Comparison of ENCODE assay signal across 21 mouse cellular contexts in the genomic region with DNA sequence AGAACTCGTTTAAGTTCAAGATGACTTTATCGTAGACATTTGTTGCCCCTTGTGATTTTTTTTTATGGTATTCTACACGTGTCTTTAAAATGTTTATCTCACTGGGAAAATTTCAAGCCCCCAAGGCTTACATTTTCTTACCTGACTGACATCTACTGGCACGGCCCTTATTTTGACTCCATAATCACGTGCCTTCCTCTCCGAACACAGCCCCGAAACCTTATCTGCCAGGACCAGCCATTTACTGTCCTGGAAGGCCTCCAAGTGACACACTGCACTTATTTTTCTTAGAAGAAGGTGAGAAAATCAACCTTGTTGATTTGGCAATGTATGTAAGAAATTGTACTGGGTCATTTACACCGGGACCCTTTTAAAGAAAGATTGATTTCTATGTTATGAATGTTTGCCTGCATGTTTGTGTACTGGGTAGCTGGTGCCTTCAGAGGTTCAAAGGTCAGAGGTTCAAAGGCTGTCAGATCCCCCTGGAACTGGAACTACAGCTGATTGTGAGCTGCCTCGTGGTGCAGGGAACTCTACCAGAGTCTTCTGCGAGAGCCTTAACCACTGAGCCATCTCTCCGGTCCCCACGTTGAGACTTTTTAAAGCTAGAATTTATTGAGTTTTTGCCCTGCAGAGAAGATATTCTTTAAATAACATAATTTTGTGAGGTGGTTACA. TPM values are rescaled to one million over a fixed set of nuclear protein-coding genes. Genes with fewer than 3 reads are reported as not detected.
A peak's percentile ranks its signal among the peaks of the same experiment; 100 is the strongest.
DNase-seq lines count a peak whose midpoint lies in the region; ATAC-seq lines count a peak whose summit lies in the region.
"Had no signal": no experiment of that assay in that cellular context is flagged by ENCODE, and none has a peak within 500 bp of the region (broad histone marks: within the 10 kb centered on the region; RNA-seq: fewer than 3 reads in every experiment).

No protein-coding gene starts in this region.

- no peak for ATAC-seq in embryonic facial prominence, embryonic 14.5 days (ENCODE audit: low read depth)
- ATAC-seq in liver, embryonic 15.5 days (ENCODE audit: insufficient read depth): peak; percentile 65
- ATAC-seq: forebrain, embryonic 13.5 days; Patski had no signal

- peak; percentile 81 for DNase-seq in spleen, adult 12 weeks (ENCODE audit: low spot score)
- no peak for DNase-seq in spleen, adult 18-20 months
- DNase-seq in embryonic facial prominence, embryonic 14.5 days (ENCODE audit: low spot score): peak; percentile 48
- peak; percentile 40 for DNase-seq in yolk sac, embryonic 10.5 days (ENCODE audit: low spot score)
- DNase-seq in lung, postnatal 14 days: no peak
- DNase-seq in neural tube, embryonic 10.5 days (ENCODE audit: extremely low spot score, low spot score): no peak
- no peak for DNase-seq in layer of hippocampus, adult 18-20 months (ENCODE audit: low spot score in 2 of 2)
- DNase-seq: cerebellum, adult 9-11 months; gastrocnemius, postnatal 10 days; kidney, adult 18-20 months; kidney, postnatal 4 days; right cerebral cortex, postnatal 14 days; thymus, postnatal 4 days had no signal

- H3K36me3 ChIP-seq in embryonic facial prominence, embryonic 14.5 days (ENCODE audit: control insufficient read depth, insufficient read depth, low read length): no peaks in the 10 kb centered on the region
- H3K36me3 ChIP-seq in liver, embryonic 15.5 days (replicated peaks): no peaks in the 10 kb centered on the region
- H3K36me3 ChIP-seq: heart, embryonic 15.5 days; hindbrain, embryonic 15.5 days; midbrain, embryonic 10.5 days had no signal

- no peaks in the 10 kb centered on the region for H3K9me3 ChIP-seq in embryonic facial prominence, embryonic 14.5 days (ENCODE audit: control insufficient read depth, low read length)
- H3K9me3 ChIP-seq in liver, embryonic 15.5 days (replicated peaks): no peaks in the 10 kb centered on the region
- H3K9me3 ChIP-seq: forebrain, embryonic 13.5 days; heart, embryonic 15.5 days; hindbrain, embryonic 15.5 days; midbrain, embryonic 10.5 days had no signal

- H3K27ac ChIP-seq in embryonic facial prominence, embryonic 14.5 days (replicated peaks; ENCODE audit: low read depth, low read length): no peak overlapping the region
- peak overlapping the region; percentile 95 for H3K27ac ChIP-seq in liver, embryonic 15.5 days (replicated peaks)
- H3K27ac ChIP-seq: forebrain, embryonic 13.5 days; heart, embryonic 15.5 days; hindbrain, embryonic 15.5 days; midbrain, embryonic 10.5 days; stomach, postnatal 0 days had no signal

- 66% methylated on average over 12 of the region's 12 CpGs for WGBS in embryonic facial prominence, embryonic 14.5 days
- 30% methylated on average over 12 of the region's 12 CpGs for WGBS in liver, embryonic 15.5 days (ENCODE audit: insufficient replicate concordance)

- H3K27me3 ChIP-seq in embryonic facial prominence, embryonic 14.5 days (replicated peaks; ENCODE audit: control insufficient read depth, insufficient read depth, low read length): no peaks in the 10 kb centered on the region
- peaks cover 4% of the 10 kb centered on the region for H3K27me3 ChIP-seq in liver, embryonic 15.5 days
- H3K27me3 ChIP-seq: forebrain, embryonic 13.5 days; heart, embryonic 15.5 days; hindbrain, embryonic 15.5 days had no signal

- H3K4me1 ChIP-seq in embryonic facial prominence, embryonic 14.5 days (ENCODE audit: control insufficient read depth, insufficient read depth, low read length): peaks cover 3% of the 10 kb centered on the region
- H3K4me1 ChIP-seq in liver, embryonic 15.5 days (replicated peaks): peaks cover 58% of the 10 kb centered on the region

- no peak overlapping the region for H3K4me2 ChIP-seq in embryonic facial prominence, embryonic 14.5 days (ENCODE audit: low read depth, low read length)
- peak overlapping the region; percentile 54 for H3K4me2 ChIP-seq in liver, embryonic 15.5 days
- H3K4me2 ChIP-seq: forebrain, embryonic 13.5 days; heart, embryonic 15.5 days; hindbrain, embryonic 15.5 days had no signal

- H3K9ac ChIP-seq in embryonic facial prominence, embryonic 14.5 days (ENCODE audit: low read depth, low read length): no peak overlapping the region
- H3K9ac ChIP-seq in liver, embryonic 15.5 days: peak overlapping the region; percentile 38
- H3K9ac ChIP-seq: forebrain, embryonic 13.5 days; heart, embryonic 15.5 days; hindbrain, embryonic 15.5 days had no signal

- H3K4me3 ChIP-seq in embryonic facial prominence, embryonic 14.5 days (ENCODE audit: low read depth, low read length): no peak overlapping the region
- H3K4me3 ChIP-seq in liver, embryonic 15.5 days (replicated peaks): 0 out of 2 replicates have a peak overlapping the region, but pooled peaks have one; percentile 15
- H3K4me3 ChIP-seq: forebrain, embryonic 13.5 days; heart, embryonic 15.5 days; hindbrain, embryonic 15.5 days; midbrain, embryonic 10.5 days had no signal

RNA-seq across cellular contexts. Expression of a gene that starts 4.4 kb away (rescaled TPM):
- polyA plus RNA-seq in embryonic facial prominence, embryonic 14.5 days (2014; fragmentation: Nextera tagmentation; extraction: Ambion mirVana): 46.5 and 48.7 TPM in 2 replicates
- polyA plus RNA-seq in liver, embryonic 15.5 days (2015; fragmentation: Nextera tagmentation; extraction: Ambion mirVana): 194 and 219 TPM in 2 replicates
- 10 to 100 TPM; 65.1 to 66.7 TPM for total RNA-seq in layer of hippocampus, adult 18-20 months (2021)

RNA-seq across cellular contexts. Expression of a gene that starts 59.4 kb away (rescaled TPM):
- polyA plus RNA-seq in embryonic facial prominence, embryonic 14.5 days (2014; fragmentation: Nextera tagmentation; extraction: Ambion mirVana): not detected in 2 replicates
- polyA plus RNA-seq in liver, embryonic 15.5 days (2015; fragmentation: Nextera tagmentation; extraction: Ambion mirVana): 17.6 and 18.1 TPM in 2 replicates
- not detected for total RNA-seq in layer of hippocampus, adult 18-20 months (2021)
- total RNA-seq: gastrocnemius, postnatal 10 days had no signal
- polyA plus RNA-seq: forebrain, embryonic 13.5 days; heart, embryonic 15.5 days; lung, embryonic 16.5 days; midbrain, embryonic 10.5 days had no signal

Comparison
In these comparisons a context has a peak if more than half of its experiments do, and no peak if none do; other contexts are left out.
1. DNase-seq: peak in spleen, adult 12 weeks (single experiment), embryonic facial prominence, embryonic 14.5 days (single experiment) and yolk sac, embryonic 10.5 days (single experiment); none in spleen, adult 18-20 months (0 of 2), lung, postnatal 14 days (single experiment), neural tube, embryonic 10.5 days (single experiment) and layer of hippocampus, adult 18-20 months (0 of 2).
2. RNA of a gene that starts 59.4 kb away (polyA plus RNA-seq): 17.6 to 18.1 TPM in liver, embryonic 15.5 days; not detected in embryonic facial prominence, embryonic 14.5 days; every median in the first group is over 10 times any median in the second.